Mouse (Mus musculus): ENCODE measurements at regions not wholly inside any gene's neighbourhood (a gene's known extent, or its start where the extent isn't known, plus 50 kb on each side); places are given as distances from the start of the nearest gene placed in this dataset.
A peak's percentile ranks its signal among the peaks of the same experiment; 100 is the strongest.

GRCm38 (mm10) chr16:25063981-25064380 is 222.6 kb upstream of the Tprg start:
- H3K36me3 ChIP-seq (ENCODE audit: control insufficient read depth, insufficient read depth, low read length), result no peaks in the 10 kb centered on the region
- peaks cover 4% of the 10 kb centered on the region for H3K4me1 ChIP-seq (ENCODE audit: control insufficient read depth, insufficient read depth, low read length)
- no peak for TF ChIP-seq CTCF (IDR thresholded peaks at IDR 0.05; ENCODE audit: control insufficient read depth, insufficient read depth, insufficient replicate concordance, low read depth, low read length)
- TF ChIP-seq POLR2A (IDR thresholded peaks at IDR 0.05; ENCODE audit: control insufficient read depth, low read depth, low read length), result no peak
- H3K27ac ChIP-seq (ENCODE audit: control insufficient read depth, insufficient read depth, low read depth, low read length), result no peak overlapping the region
- no peaks in the 10 kb centered on the region for H3K27me3 ChIP-seq (ENCODE audit: control insufficient read depth, insufficient read depth, low read length)
- H3K4me3 ChIP-seq (ENCODE audit: control insufficient read depth, low read depth, low read length), result no peak overlapping the region

DNA sequence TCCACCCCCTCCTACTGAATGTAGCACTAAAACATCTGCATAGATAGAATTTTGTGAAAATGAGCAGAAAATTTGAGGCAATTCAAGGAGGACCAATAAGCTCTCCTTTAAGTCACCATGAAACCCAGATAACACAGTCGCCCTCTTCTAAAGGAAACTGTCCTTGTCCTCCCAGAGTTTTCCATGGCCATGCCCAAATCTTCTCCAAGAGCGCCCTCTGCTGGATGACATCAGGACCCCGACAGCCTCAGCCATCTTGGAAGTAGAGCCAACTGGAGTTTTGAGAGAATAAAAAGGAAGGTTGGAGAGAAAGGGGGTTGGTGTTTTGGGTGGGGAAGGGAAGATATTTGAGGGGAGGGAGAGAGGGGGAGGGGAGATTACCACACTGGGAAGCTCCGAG is 222.1 kb upstream of the Tprg start:
- TF ChIP-seq CTCF (IDR thresholded peaks at IDR 0.05; ENCODE audit: control insufficient read depth, insufficient read depth, insufficient replicate concordance, low read depth, low read length) (peak; percentile 64; the same call in 1 of the 2 replicates), POLR2A (IDR thresholded peaks at IDR 0.05; ENCODE audit: control insufficient read depth, low read depth, low read length) (no peak)
- Histone ChIP-seq H3K36me3 (ENCODE audit: control insufficient read depth, insufficient read depth, low read length) (no peaks in the 10 kb centered on the region), H3K4me3 (ENCODE audit: control insufficient read depth, low read depth, low read length) (no peak overlapping the region), H3K4me1 (ENCODE audit: control insufficient read depth, insufficient read depth, low read length) (peaks cover 4% of the 10 kb centered on the region), H3K27me3 (ENCODE audit: control insufficient read depth, insufficient read depth, low read length) (no peaks in the 10 kb centered on the region), H3K27ac (ENCODE audit: control insufficient read depth, insufficient read depth, low read depth, low read length) (no peak overlapping the region)

- no peak for TF ChIP-seq CTCF (IDR thresholded peaks at IDR 0.05; ENCODE audit: control insufficient read depth, insufficient read depth, insufficient replicate concordance, low read depth, low read length)
- TF ChIP-seq POLR2A (IDR thresholded peaks at IDR 0.05; ENCODE audit: control insufficient read depth, low read depth, low read length), result no peak
- Histone ChIP-seq H3K4me1 (ENCODE audit: control insufficient read depth, insufficient read depth, low read length) (no peaks in the 10 kb centered on the region; the same call in 1 of the 2 replicates), H3K4me3 (ENCODE audit: control insufficient read depth, low read depth, low read length) (no peak overlapping the region), H3K27me3 (ENCODE audit: control insufficient read depth, insufficient read depth, low read length) (no peaks in the 10 kb centered on the region), H3K27ac (ENCODE audit: control insufficient read depth, insufficient read depth, low read depth, low read length) (peak overlapping the region; percentile 72; the same call in 1 of the 2 replicates), H3K36me3 (ENCODE audit: control insufficient read depth, insufficient read depth, low read length) (no peaks in the 10 kb centered on the region)
Measured at GRCm38 (mm10) chr16:25066822-25067221, 219.8 kb upstream of the Tprg start.

DNA sequence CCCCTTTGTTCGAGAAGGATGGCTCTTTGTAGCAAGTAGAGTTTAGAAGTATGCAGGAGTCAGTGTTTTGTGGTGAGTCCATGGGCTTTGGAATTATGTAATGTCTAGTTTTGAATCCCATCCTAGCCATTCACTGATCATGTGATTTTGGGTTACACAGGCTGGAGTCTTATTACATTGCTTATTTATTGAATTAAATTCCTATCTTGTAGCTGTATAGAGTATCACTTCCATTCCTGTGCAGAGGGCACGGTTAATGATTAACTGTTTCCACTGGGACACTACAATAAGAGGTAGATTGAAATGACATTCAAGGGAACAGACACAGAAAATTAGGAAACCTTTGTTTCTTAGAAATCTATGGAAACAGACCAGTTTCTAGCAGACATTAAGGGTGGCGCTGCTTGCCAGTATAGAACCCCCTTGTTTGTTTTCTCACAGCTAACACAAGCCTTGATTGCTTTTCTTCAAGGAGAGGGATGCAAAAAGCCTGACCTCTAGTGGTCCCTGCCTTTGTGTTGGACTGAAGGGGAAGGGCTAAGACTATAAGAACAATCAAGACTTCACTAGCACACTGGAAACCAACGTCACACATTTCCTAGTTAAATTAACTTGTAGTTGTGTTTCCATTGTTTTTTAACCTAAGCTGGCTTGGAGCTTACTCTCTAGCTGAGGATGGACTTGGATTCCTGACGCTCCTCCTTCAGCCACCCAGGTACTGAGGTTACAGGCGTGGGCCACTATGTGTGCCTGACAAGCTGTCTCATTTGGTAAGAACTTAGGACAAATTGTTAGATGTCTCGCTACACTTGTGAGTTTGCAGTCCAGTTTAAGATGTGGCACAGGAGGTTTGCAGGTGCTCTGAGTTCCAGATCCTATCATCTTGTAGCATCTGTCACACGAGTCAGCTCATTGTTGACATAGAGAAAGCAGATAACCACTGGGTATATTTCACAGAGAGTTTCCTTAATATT is 219.1 kb upstream of the Tprg start:
- TF ChIP-seq POLR2A (IDR thresholded peaks at IDR 0.05; ENCODE audit: control insufficient read depth, low read depth, low read length), result no peak
- no peak for TF ChIP-seq CTCF (IDR thresholded peaks at IDR 0.05; ENCODE audit: control insufficient read depth, insufficient read depth, insufficient replicate concordance, low read depth, low read length)
- Histone ChIP-seq H3K4me1 (ENCODE audit: control insufficient read depth, insufficient read depth, low read length) (no peaks in the 10 kb centered on the region; the same call in 1 of the 2 replicates), H3K4me3 (ENCODE audit: control insufficient read depth, low read depth, low read length) (no peak overlapping the region), H3K36me3 (ENCODE audit: control insufficient read depth, insufficient read depth, low read length) (no peaks in the 10 kb centered on the region), H3K27ac (ENCODE audit: control insufficient read depth, insufficient read depth, low read depth, low read length) (0 out of 2 replicates have a peak overlapping the region, but pooled peaks have one; percentile 17), H3K27me3 (ENCODE audit: control insufficient read depth, insufficient read depth, low read length) (no peaks in the 10 kb centered on the region)

GRCm38 (mm10) chr16:25080811-25081210 is 205.8 kb upstream of the Tprg start:
- no peak overlapping the region for H3K27ac ChIP-seq (ENCODE audit: control insufficient read depth, insufficient read depth, low read depth, low read length)
- H3K4me1 ChIP-seq (ENCODE audit: control insufficient read depth, insufficient read depth, low read length), result no peaks in the 10 kb centered on the region
- H3K4me3 ChIP-seq (ENCODE audit: control insufficient read depth, low read depth, low read length), result no peak overlapping the region
- no peak for TF ChIP-seq CTCF (IDR thresholded peaks at IDR 0.05; ENCODE audit: control insufficient read depth, insufficient read depth, insufficient replicate concordance, low read depth, low read length)
- TF ChIP-seq POLR2A (IDR thresholded peaks at IDR 0.05; ENCODE audit: control insufficient read depth, low read depth, low read length), result no peak
- H3K27me3 ChIP-seq (ENCODE audit: control insufficient read depth, insufficient read depth, low read length), result no peaks in the 10 kb centered on the region
- no peaks in the 10 kb centered on the region for H3K36me3 ChIP-seq (ENCODE audit: control insufficient read depth, insufficient read depth, low read length)

- Histone ChIP-seq H3K4me3 (ENCODE audit: control insufficient read depth, low read depth, low read length) (no peak overlapping the region), H3K27ac (ENCODE audit: control insufficient read depth, insufficient read depth, low read depth, low read length) (no peak overlapping the region), H3K36me3 (ENCODE audit: control insufficient read depth, insufficient read depth, low read length) (no peaks in the 10 kb centered on the region), H3K27me3 (ENCODE audit: control insufficient read depth, insufficient read depth, low read length) (no peaks in the 10 kb centered on the region), H3K4me1 (ENCODE audit: control insufficient read depth, insufficient read depth, low read length) (no peaks in the 10 kb centered on the region)
- no peak for TF ChIP-seq POLR2A (IDR thresholded peaks at IDR 0.05; ENCODE audit: control insufficient read depth, low read depth, low read length)
Measured at GRCm38 (mm10) chr16:25083729-25084128, 202.9 kb upstream of the Tprg start.

DNA sequence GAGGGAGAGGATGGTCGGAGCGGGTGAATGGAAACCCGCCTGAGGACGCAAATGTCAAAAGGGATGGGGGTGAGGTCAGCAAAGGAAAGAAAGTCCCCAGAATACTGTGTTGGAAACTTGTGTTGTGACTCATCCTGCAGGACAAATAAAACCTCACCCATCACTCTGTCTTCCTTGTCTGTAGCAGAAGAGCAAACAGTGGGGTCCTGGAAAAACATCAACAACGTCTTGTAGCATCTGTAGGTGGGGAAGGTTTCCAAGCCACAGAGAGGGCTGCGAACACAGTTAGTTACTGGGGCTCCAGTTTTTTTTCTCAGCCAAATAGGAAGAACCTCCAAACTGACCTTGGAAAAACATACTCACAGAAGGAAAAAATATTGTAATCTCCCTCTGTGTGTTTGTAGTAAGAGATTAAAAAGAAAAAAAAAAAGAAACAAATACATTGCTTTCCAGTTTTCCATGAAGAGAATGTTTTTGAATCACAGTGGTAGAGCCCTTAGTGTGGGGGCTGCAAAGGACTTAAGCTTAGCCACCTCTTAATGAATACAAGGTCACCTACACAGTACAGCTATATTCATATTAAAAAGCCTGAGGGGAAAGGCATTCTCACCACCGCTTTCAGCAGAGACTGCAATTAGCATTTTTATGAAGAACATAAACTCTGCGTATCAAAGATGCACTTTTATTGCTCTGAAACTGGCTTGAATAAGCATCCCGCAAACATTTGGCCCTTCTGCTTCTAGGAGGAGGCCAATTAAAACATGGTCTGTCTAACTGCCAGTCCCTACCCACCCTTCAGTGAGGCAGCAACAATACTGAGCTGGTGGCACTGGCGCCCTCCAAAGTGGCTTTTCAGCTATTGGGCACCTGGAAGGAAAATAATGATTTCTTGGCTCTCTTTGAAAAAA is 198.6 kb upstream of the Tprg start:
- H3K4me1 ChIP-seq (ENCODE audit: control insufficient read depth, insufficient read depth, low read length), result no peaks in the 10 kb centered on the region
- H3K27ac ChIP-seq (ENCODE audit: control insufficient read depth, insufficient read depth, low read depth, low read length), result no peak overlapping the region
- no peak overlapping the region for H3K4me3 ChIP-seq (ENCODE audit: control insufficient read depth, low read depth, low read length)
- H3K27me3 ChIP-seq (ENCODE audit: control insufficient read depth, insufficient read depth, low read length), result no peaks in the 10 kb centered on the region
- TF ChIP-seq POLR2A (IDR thresholded peaks at IDR 0.05; ENCODE audit: control insufficient read depth, low read depth, low read length), result no peak
- TF ChIP-seq CTCF (IDR thresholded peaks at IDR 0.05; ENCODE audit: control insufficient read depth, insufficient read depth, insufficient replicate concordance, low read depth, low read length), result no peak
- H3K36me3 ChIP-seq (ENCODE audit: control insufficient read depth, insufficient read depth, low read length), result no peaks in the 10 kb centered on the region

Data from testis, adult 2 months (tissue).